Mouse (Mus musculus): ENCODE results near the gene Twnk. TPM values are rescaled to one million over a fixed set of nuclear protein-coding genes. Genes with fewer than 3 reads are reported as not detected.
A peak's percentile ranks its signal among the peaks of the same experiment; 100 is the strongest.

The Twnk gene
- total RNA-seq, 2 experiments from 2014 or later, result 18.0 to 25.4 TPM

DNA sequence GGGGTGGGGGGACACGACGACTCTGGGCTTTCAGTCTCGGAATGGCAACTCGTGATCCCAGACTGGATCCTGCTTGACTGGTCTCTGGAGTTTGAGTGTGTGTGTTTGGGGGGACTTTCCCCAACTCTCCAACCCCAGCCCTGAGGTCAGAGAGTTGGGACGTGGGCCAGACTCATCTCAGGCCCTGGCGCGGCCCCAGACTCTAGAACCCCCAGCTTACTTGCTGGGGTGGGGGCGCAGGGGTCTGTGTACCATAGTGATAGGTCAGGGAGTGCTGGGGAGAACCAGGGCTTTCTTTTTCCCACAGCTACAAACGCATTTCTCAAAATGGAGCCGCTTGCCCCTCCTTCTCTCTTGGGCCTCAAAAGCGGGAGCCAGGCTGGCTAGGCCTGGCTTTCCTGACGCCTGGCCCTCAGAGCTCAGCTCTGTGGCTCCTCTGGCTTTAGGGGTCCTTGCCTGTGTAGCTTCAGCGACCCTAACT is 12.9 kb downstream of the Twnk start:
- peak; percentile 60 for DNase-seq
- intact Hi-C loops (cut with DNase I), result no loop called here
- peak overlapping the region; percentile 80 for H3K4me3 ChIP-seq
- TF ChIP-seq CTCF (IDR thresholded peaks at IDR 0.05), result no peak
- H3K27ac ChIP-seq, result peak overlapping the region; percentile 94

- no peak for TF ChIP-seq CTCF (IDR thresholded peaks at IDR 0.05)
- Histone ChIP-seq H3K4me3 (peak overlapping the region; percentile 80), H3K27ac (peak overlapping the region; percentile 94)
These were observed 14.9 kb downstream of the Twnk start for GRCm38 (mm10) chr19:45020348-45020747.

DNA sequence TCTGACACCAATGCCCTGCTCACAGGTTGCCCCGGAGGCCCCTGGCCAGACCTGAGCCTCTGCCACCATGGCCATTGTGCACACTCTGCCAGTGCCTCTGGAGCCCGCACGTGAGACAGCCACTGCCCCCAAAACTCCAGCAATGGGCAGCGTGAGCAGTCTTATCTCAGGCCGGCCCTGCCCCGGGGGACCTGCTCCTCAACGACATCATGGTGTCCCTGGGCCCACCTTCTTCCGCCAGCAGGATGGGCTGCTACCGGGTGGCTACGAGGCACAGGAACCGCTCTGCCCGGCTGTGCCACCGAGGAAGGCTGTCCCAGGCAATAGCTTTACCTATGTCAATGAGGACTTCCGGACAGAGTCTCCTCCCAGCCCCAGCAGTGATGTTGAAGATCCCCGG is 15.9 kb downstream of the Twnk start:
- H3K4me3 ChIP-seq, result peak overlapping the region; percentile 80
- DNase-seq, result peak; percentile 31
- peak overlapping the region; percentile 94 for H3K27ac ChIP-seq
- intact Hi-C loops (cut with DNase I), result no loop called here
- no peak for TF ChIP-seq CTCF (IDR thresholded peaks at IDR 0.05)

More at GRCm38 (mm10) chr19:45020348-45020747, 14.9 kb downstream of the Twnk start:
- intact Hi-C loops (cut with DNase I), result no loop called here
- peak; percentile 85 for DNase-seq

DNA sequence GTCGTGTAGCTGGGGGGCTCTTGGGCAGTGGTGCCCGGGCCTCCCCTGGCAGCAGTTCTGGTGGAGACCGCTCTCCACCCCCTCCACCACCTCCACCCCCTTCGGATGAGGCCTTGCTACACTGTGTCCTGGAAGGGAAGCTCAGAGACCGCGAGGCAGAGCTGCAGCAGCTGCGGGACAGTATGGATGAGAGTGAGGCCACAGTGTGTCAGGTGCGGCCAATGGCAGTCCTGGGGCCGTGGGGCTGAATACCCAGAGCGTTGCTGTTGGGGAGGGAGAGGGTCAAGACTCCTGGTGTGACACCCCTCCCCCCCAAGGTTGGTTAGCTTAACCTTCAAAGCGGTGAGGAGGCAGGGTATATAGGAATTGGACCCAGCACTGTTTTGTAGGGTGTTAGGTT is 18.5 kb downstream of the Twnk start:
- peak; percentile 45 for DNase-seq
- intact Hi-C loops (cut with DNase I), result no loop called here
- H3K4me3 ChIP-seq, result no peak overlapping the region
- H3K27ac ChIP-seq, result peak overlapping the region; percentile 51
- no peak for TF ChIP-seq CTCF (IDR thresholded peaks at IDR 0.05)

DNA sequence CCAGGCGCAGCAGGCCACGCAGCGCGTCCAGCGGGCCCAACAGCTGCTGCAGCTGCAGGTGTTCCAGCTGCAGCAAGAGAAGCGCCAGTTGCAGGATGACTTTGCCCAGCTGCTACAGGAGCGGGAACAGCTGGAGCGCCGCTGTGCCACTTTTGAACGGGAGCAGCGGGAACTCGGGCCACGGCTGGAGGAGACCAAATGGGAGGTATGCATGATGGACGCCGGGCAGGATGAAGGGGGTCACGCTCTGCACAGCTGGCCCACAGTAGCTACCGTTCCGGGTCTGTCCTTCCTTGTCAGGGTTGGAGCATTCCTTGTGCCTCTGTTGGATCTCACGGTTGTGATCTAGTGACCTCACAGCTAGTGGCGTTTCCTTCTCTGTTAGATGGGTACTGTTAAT is 19.3 kb downstream of the Twnk start:
- Histone ChIP-seq H3K27ac (peak overlapping the region; percentile 43; the same call in 1 of the 2 replicates), H3K4me3 (no peak overlapping the region)
- no peak for TF ChIP-seq CTCF (IDR thresholded peaks at IDR 0.05)
- DNase-seq, result peak; percentile 42
- intact Hi-C loops (cut with DNase I), result no loop called here

- peak; percentile 48 for DNase-seq
- H3K4me3 ChIP-seq, result no peak overlapping the region
- intact Hi-C loops (cut with DNase I), result no loop called here
- no peak for TF ChIP-seq CTCF (IDR thresholded peaks at IDR 0.05)
- H3K27ac ChIP-seq, result peak overlapping the region; percentile 86
These were observed 20.6 kb downstream of the Twnk start for GRCm38 (mm10) chr19:45025937-45026568.

DNA sequence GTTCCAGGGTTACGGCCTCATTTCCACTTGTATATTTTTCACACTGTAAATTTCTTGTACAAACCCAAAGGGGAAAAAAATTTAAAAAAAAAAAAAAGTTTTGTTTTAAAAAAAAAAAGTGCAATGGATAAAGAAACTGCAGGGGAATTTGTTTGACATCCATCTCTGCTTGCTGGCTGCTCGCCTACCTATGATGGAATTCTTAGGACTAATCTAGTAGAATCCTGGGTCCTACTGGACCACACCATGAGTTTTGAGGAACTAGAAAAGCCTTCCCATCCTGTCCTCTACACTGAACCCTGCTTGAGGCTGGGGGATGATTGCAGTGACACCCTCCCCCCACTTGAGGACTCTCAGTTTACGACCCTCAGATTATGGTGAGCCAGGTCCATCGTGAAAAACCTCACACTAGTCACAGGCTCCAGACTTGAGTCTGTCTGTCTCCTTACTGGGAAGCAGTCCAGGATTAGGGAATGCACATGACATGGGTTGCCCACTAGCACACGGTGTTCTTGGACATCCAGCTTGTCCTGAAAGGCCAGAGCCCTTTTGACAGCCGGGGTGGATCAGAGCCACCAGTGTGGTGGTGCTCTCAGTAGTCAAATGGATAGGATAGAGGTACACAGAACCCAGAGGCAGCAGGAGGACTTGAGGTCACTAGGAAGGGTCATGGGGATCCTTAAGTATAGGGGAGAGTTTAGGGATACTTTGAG is 21.7 kb downstream of the Twnk start:
- intact Hi-C loops (cut with DNase I), result no loop called here
- DNase-seq, result peak; percentile 82
- H3K27ac ChIP-seq, result peak overlapping the region; percentile 86

GRCm38 (mm10) chr19:45027848-45028247 is 22.4 kb downstream of the Twnk start:
- peak overlapping the region; percentile 86 for H3K27ac ChIP-seq
- intact Hi-C loops (cut with DNase I), result no loop called here
- DNase-seq, result peak; percentile 46
- no peak for TF ChIP-seq CTCF (IDR thresholded peaks at IDR 0.05)
- no peak overlapping the region for H3K4me3 ChIP-seq

More for the DNA sequence above, 21.7 kb downstream of the Twnk start:
- TF ChIP-seq CTCF (IDR thresholded peaks at IDR 0.05), result no peak
- H3K4me3 ChIP-seq, result no peak overlapping the region

GRCm38 (mm10) chr19:45028746-45029145 is 23.3 kb downstream of the Twnk start:
- TF ChIP-seq CTCF (IDR thresholded peaks at IDR 0.05), result no peak
- intact Hi-C loops (cut with DNase I), result no loop called here
- DNase-seq, result peak; percentile 54
- peak overlapping the region; percentile 86 for H3K27ac ChIP-seq
- H3K4me3 ChIP-seq, result no peak overlapping the region

GRCm38 (mm10) chr19:45029571-45029970 is 24.1 kb downstream of the Twnk start:
- intact Hi-C loops (cut with DNase I), result no loop called here
- DNase-seq, result peak; percentile 31
- peak overlapping the region; percentile 86; the same call in 1 of the 2 replicates for H3K27ac ChIP-seq
- no peak for TF ChIP-seq CTCF (IDR thresholded peaks at IDR 0.05)
- no peak overlapping the region for H3K4me3 ChIP-seq

GRCm38 (mm10) chr19:45030111-45030510 is 24.6 kb downstream of the Twnk start:
- Histone ChIP-seq H3K27ac (peak overlapping the region; percentile 86), H3K4me3 (no peak overlapping the region)
- DNase-seq, result peak; percentile 84
- TF ChIP-seq CTCF (IDR thresholded peaks at IDR 0.05), result peak; percentile 76
- intact Hi-C loops (cut with DNase I), result no loop called here

DNA sequence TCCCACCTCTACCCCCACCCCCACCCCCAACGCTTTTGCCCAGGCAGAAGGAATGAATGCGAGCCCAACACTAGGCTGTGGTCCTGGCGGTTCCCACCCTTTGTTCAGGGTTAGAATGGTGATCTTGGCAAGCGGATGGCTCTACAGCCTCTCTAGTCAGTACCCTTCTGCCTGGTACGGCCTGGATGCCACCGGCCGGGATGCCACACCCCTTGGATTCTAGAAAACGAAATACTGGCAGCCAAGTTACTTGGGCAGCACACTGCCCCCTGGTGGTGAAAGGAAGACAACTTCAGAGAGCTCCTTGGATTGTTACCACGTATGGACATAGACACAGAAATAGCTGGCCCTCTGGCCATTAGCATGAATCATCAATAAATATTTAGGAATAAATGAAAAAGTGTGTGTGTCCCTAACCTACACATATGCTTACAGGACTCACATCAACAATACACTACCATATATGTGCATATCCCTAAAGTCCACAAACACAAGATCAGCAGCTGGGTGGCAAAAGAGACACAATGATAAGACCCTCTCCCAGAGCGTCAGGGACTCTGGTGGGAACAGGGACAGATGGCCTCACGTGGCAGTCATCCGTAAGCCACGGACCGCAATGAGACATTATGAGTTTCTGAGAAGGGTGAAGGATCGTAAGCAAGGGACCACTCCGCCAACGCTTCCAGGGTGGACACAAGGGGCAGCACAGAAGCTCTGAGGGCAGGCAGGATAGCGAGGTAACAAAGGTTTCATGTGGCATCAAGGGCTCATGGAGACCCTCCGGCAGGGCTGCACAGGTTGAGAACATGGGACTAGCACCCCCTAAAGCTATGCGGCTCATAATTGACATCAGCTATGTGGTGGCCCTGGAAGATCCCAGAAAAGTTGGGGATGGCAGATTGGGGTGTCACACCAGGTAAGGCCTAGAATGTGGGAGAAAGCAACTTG is 25.6 kb downstream of the Twnk start:
- peak overlapping the region; percentile 63 for H3K27ac ChIP-seq
- peak; percentile 87 for TF ChIP-seq CTCF (IDR thresholded peaks at IDR 0.05)
- H3K4me3 ChIP-seq, result peak overlapping the region; percentile 58
- intact Hi-C loops (cut with DNase I), result loop anchor here (1.0 kb wide), 1 partner anchor 19 kb away; no protein-coding TSS in a partner anchor
- DNase-seq, result peak; percentile 85
